Mouse (Mus musculus) bone marrow, adult 2 months (tissue): Measurements from ENCODE around the gene Car14.

Experiments used
- CTCF ChIP-seq: fragments of 200-500 bp; IDR thresholded peaks from 2 replicates; pipeline ENCODE4 v1.5.1; 2011; ENCODE audit warnings: low read length, control low read depth; ENCODE audit not compliant: control insufficient read depth, insufficient read depth
- POLR2A ChIP-seq: fragments of 200-500 bp; IDR thresholded peaks from 2 replicates; pipeline ENCODE4 v1.6.1; 2011; ENCODE audit warnings: low read depth, mild to moderate bottlenecking, control low read depth, low read length, borderline replicate concordance; ENCODE audit not compliant: control insufficient read depth

- TF ChIP-seq CTCF = no peak
- no peak for TF ChIP-seq POLR2A
Measured at GRCm38 (mm10) chr3:95867408-95867807, 37.1 kb downstream of the Car14 start.
